Mouse (Mus musculus): ENCODE data around the gene Krtap6-5. TPM values are rescaled to one million over a fixed set of nuclear protein-coding genes. Genes with fewer than 3 reads are reported as not detected.
"Not testable (repeated sequence)": the region's sequence is repeated elsewhere in the genome, so short reads cannot be mapped to it uniquely, and the experiment has no call there.

Gene Krtap6-5
- not detected for total RNA-seq (2021)
- long read RNA-seq, result 0 reads

DNA sequence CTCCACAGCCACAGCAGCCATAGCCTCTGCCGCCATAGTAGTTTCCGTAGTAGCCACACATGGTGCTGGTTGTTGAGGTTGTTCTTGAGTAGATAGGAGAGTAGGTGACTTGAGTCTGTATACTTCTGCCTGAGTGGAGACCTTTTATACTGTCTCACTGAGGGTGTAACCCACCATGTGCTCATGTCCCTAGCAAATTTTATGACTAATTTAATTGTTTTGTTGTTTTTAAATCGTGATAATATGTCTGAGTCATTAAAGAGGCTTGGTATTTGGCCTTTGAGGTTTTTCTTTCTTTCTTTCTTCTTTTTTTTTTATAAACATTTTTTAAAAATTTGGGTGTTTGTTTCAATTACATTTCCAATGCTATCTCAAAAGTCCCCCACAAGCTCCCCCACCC is at the start of gene Krtap6-5:
TSS of gene Krtap6-5 (minus strand) at position 101 of the 400 bp plus-strand sequence.
- DNase-seq (ENCODE audit: low spot score in 2 of 2), result no peak

GRCm38 (mm10) chr16:89071041-89071440 is 23.4 kb upstream of the Krtap6-5 start:
- DNase-seq (ENCODE audit: low spot score in 2 of 2), result not testable (repeated sequence)

GRCm38 (mm10) chr16:89063902-89064301 is 16.2 kb upstream of the Krtap6-5 start, which contains the start of gene 1110025L11Rik:
Gene 1110025L11Rik (minus strand): TSS chr16:89064002.
- not testable (repeated sequence) for DNase-seq (ENCODE audit: low spot score in 2 of 2)

DNA sequence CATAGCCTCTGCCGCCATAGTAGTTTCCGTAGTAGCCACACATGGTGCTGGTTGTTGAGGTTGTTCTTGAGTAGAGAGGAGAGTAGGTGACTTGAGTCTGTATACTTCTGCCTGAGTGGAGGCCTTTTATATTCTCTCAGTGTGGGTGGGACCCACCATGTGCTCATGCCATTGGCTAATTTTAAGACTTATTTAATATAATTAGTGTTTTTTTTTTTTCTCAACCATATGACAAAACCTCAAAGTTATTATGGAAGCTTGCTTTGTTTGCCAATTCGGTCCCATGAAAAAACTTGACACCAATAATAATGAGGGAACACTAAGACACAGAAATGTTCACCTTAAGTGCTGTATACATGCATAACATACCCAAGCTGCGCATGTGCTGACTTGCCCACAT is 6.3 kb downstream of the Krtap6-5 start, which contains the start of gene Gm10228:
TSS of gene Gm10228 (minus strand) at position 101 of the 400 bp plus-strand sequence.
- DNase-seq (ENCODE audit: low spot score in 2 of 2), result not testable (repeated sequence)

DNA sequence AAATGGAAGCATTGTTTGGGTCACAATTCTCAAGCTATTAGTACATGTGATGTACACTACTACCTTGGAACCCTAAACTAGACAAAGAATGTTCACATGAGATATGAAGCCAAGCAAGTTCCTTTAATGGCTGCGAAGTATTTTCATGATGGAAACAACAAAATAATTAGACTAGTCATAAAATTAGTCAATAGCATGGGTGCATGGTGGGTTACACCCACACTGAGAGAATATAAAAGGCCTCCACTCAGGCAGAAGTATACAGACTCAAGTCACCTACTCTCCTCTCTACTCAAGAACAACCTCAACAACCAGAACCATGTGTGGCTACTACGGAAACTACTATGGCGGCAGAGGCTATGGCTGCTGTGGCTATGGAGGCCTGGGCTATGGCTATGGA is 16.3 kb downstream of the Krtap6-5 start, which contains the start of gene Krtap6-1:
TSS of gene Krtap6-1 (plus strand) at position 301 of the 400 bp plus-strand sequence.
- not testable (repeated sequence) for DNase-seq (ENCODE audit: low spot score in 2 of 2)

GRCm38 (mm10) chr16:89014984-89015383 is 32.7 kb downstream of the Krtap6-5 start, which contains the start of gene Gm10229:
Gene Gm10229 (plus strand): TSS chr16:89015284.
- DNase-seq (ENCODE audit: low spot score in 2 of 2), result not testable (repeated sequence)

- no peak for DNase-seq (ENCODE audit: low spot score in 2 of 2)
These were observed 33.7 kb downstream of the Krtap6-5 start for GRCm38 (mm10) chr16:89013973-89014372.

DNA sequence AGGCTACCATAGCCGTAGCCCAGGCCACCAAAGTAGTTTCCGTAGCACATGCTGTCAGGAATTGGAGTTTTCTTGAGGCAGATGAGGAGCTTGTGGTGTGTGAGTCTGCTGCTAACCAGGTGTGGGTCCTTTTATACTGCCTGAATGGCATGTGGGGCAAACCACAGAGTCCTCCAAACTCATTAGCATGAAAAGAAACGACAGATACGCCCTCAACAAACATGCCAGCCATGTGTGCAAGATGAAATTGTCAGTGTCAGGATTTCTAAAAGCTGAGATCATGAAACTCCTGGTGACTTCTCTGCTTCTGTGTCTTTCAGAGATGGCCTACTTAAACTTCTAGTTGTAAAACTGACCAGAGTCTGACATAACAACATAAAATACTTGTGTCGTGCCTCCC is 37.0 kb downstream of the Krtap6-5 start, which contains the start of gene Krtap22-2:
TSS of gene Krtap22-2 (minus strand) at position 101 of the 400 bp plus-strand sequence.
- DNase-seq (ENCODE audit: low spot score in 2 of 2), result no peak

Other genes with a start within 250 kb of the Krtap6-5 start
- not detected for gene Gm20741, start 235.7 kb downstream of the Krtap6-5 start, total RNA-seq (2021)
- gene Krtap15, start 227.7 kb downstream of the Krtap6-5 start, total RNA-seq (2021), result not detected
- not detected for gene Krtap14, start 221.7 kb downstream of the Krtap6-5 start, total RNA-seq (2021)
- not detected for gene Krtap19-1, start 178.5 kb downstream of the Krtap6-5 start, total RNA-seq (2021)
- gene Krtap19-2, start 173.6 kb downstream of the Krtap6-5 start, total RNA-seq (2021), result not detected
- not detected for gene Krtap19-3, start 169.8 kb downstream of the Krtap6-5 start, total RNA-seq (2021)
- gene Krtap19-4, start 162.8 kb downstream of the Krtap6-5 start, total RNA-seq (2021), result not detected
- gene Krtap19-5, start 151.4 kb downstream of the Krtap6-5 start, total RNA-seq (2021), result not detected
- gene Krtap19-9b, start 115.6 kb downstream of the Krtap6-5 start, total RNA-seq (2021), result not detected
- gene Krtap16-3, start 85.0 kb downstream of the Krtap6-5 start, total RNA-seq (2021), result not detected
- gene Krtap22-2, start 37.1 kb downstream of the Krtap6-5 start, total RNA-seq (2021), result not detected
- not detected for gene Gm10229, start 32.6 kb downstream of the Krtap6-5 start, total RNA-seq (2021)
- gene Krtap6-1, start 16.2 kb downstream of the Krtap6-5 start, total RNA-seq (2021), result not detected
- not detected for gene Gm10228, start 6.4 kb downstream of the Krtap6-5 start, total RNA-seq (2021)
- not detected for gene 1110025L11Rik, start 16.1 kb upstream of the Krtap6-5 start, total RNA-seq (2021)
- gene Krtap6-3, start 36.1 kb upstream of the Krtap6-5 start, total RNA-seq (2021), result not detected
- not detected for gene Gm6358, start 93.0 kb upstream of the Krtap6-5 start, total RNA-seq (2021)
- gene Gm10061, start 103.2 kb upstream of the Krtap6-5 start, total RNA-seq (2021), result not detected
- gene Gm9789, start 110.1 kb upstream of the Krtap6-5 start, total RNA-seq (2021), result not detected
- not detected for gene Gm7735, start 121.6 kb upstream of the Krtap6-5 start, total RNA-seq (2021)
- not detected for gene 1110057P08Rik, start 126.9 kb upstream of the Krtap6-5 start, total RNA-seq (2021)
- gene Krtap20-2, start 158.0 kb upstream of the Krtap6-5 start, total RNA-seq (2021), result not detected